Mouse (Mus musculus) liver, adult 2 months (tissue): ENCODE data around the gene Pla2g4b. TPM values are rescaled to one million over a fixed set of nuclear protein-coding genes. Genes with fewer than 3 reads are reported as not detected.

Experiments used
- DNase-seq: peaks from one replicate; pipeline ENCODE4 v3.0.0-alpha.2; 2011; ENCODE audit warnings: low read depth, low spot score; ENCODE audit errors: extremely low read depth
- H3K27ac ChIP-seq: fragments of 200-500 bp; replicated peaks from 2 replicates; pipeline ENCODE4 v1.5.1; 2012; ENCODE audit warnings: low read depth, mild to moderate bottlenecking, control low read depth, inconsistent platforms, low read length; ENCODE audit not compliant: insufficient read depth
- H3K27me3 ChIP-seq: fragments of 200-500 bp; 2 replicates; pipeline ENCODE4 v1.6.1; 2012; ENCODE audit warnings: mild to moderate bottlenecking, moderate library complexity, low read length, inconsistent platforms; ENCODE audit not compliant: control insufficient read depth, insufficient read depth
- H3K36me3 ChIP-seq: fragments of 200-500 bp; 2 replicates; pipeline ENCODE4 v1.6.1; 2012; ENCODE audit warnings: low read length, inconsistent platforms; ENCODE audit not compliant: control insufficient read depth, insufficient read depth
- H3K4me1 ChIP-seq: fragments of 200-500 bp; 2 replicates; pipeline ENCODE4 v1.6.1; 2011; ENCODE audit warnings: low read length; ENCODE audit not compliant: control insufficient read depth, insufficient read depth
- H3K4me3 ChIP-seq: fragments of 200-500 bp; 2 replicates; pipeline ENCODE4 v1.5.1; 2011; ENCODE audit warnings: low read depth, mild to moderate bottlenecking, control low read depth, low read length, moderate library complexity; ENCODE audit not compliant: insufficient read depth
- H3K79me2 ChIP-seq: fragments of 200-500 bp; 2 replicates; pipeline ENCODE4 v1.6.1; 2012; ENCODE audit warnings: inconsistent platforms, mild to moderate bottlenecking, low read length, moderate library complexity; ENCODE audit not compliant: control insufficient read depth, insufficient read depth
- H3K9ac ChIP-seq: fragments of 200-500 bp; 2 replicates; pipeline ENCODE4 v1.6.1; 2012; ENCODE audit warnings: low read depth, mild to moderate bottlenecking, control low read depth, inconsistent platforms, low read length
- CTCF ChIP-seq: fragments of 200-500 bp; IDR thresholded peaks from 2 replicates; pipeline ENCODE4 v1.5.1; 2011; ENCODE audit warnings: low read depth, low read length, control low read depth
- POLR2A ChIP-seq: fragments of 200-500 bp; IDR thresholded peaks from 2 replicates; pipeline ENCODE4 v1.6.1; 2011; ENCODE audit warnings: low read length, control low read depth; ENCODE audit not compliant: insufficient read depth; ENCODE audit errors: extremely low read depth
- WGBS: fragments of 180-500 bp; shearing (Covaris S2); methylation state at CpG from one replicate; pipeline ENCODE4 v1.1.7; 2018; 5-methylcytosine and 5-hydroxymethylcytosine counted together
- polyA plus RNA-seq: library from polyadenylated mRNA; depleted of rRNA; stranded (reverse); fragments of >200 nt; gene quantifications from 2 replicates; pipeline ENCODE4 v1.2.3, GENCODE M21; 2012
- total RNA-seq: library from RNA; depleted of rRNA; stranded (reverse); fragments of >200 nt; gene quantifications from 2 replicates; pipeline ENCODE4 v1.2.3, GENCODE M21; 2014

Pla2g4b gene
- total and polyA plus RNA-seq, 2 experiments: 0.37 to 2.0 TPM

DNA sequence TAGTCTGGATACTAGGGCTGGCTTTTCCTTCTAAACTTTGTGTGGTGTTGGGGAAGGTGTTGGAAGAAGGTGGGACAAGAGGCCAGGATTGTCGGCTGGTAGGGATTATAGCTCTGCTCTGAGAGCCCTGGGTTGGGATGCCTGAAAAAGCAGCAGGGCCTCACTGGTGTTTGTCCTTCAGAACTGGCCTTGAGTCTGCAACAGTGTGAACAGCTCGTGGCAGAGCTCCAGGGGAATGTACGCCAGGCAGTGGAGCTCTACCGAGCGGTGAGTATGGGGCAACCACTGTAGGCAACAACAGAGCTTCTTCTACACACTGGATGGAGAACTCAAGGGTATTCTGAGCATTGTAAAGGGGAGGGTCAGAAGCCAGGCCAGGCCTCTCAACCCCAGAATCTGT lies 8.9 kb upstream of the Pla2g4b start:
- DNase-seq: no peak
- TF ChIP-seq CTCF (no peak), POLR2A (no peak)

DNA sequence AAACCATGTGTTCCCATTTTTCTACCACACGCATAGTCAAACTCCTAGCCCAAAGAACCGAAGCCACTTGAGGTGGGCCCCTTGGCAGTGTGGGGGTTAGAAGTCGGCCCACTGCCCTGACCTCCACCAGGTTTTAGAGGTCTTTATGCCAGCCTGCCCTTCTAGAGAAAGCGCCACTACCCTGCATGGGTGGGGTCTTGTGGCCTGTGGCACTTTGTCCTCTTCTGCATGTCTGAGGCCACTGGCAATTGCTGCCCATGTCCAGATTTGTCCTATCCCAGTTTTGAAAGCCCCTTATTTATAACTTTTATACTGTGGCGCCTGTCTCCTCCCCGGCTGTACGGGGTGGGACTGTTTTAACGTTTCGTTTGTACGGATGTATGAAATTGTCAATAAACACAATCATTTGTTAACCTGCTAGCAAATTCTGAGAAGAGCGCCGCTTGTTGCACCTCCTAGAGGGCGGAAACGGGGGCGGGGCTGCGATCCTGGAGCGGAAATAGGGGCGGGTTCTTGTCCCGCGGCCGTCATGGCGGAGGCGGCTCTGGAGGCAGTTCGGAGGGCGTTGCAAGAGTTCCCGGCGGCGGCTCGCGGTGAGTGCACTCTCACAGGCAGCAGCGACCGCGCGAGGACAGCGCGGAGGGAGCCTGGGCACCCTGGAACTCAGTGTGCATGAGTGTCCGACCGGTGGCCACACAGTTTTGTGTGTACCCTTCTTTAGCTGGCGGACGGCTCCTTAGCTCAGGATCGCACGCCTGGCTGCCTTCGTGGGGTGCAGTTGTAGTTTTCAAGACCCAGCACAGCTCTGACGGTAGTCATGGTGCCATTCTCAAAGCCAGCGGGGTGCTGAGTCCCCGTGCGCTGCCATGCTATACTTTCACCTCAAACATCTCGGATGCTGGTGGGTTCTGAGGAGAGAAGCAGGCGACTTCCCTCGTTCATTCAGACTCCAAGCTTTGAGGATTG lies 6.0 kb upstream of the Pla2g4b start, which contains the start of the genes Jmjd7 and Gm28042:
Jmjd7 (plus strand) TSS at position 500 of the 966 bp plus-strand sequence.
Gm28042 (plus strand) TSS at position 510 of the 966 bp plus-strand sequence.
- Histone ChIP-seq H3K4me3 (peak within 1 kb of the TSS; percentile 73), H3K27ac (peak within 1 kb of the TSS; percentile 62), H3K36me3 (no peaks in the 10 kb centered on the region), H3K27me3 (no peaks in the 10 kb centered on the region), H3K79me2 (no peaks in the 10 kb centered on the region), H3K9ac (peak within 1 kb of the TSS; percentile 80), H3K4me1 (peaks cover 5% of the 10 kb centered on the region)
- DNase-seq: peak; percentile 75
- WGBS: 6% methylated on average over 50 of the region's 50 CpGs
- TF ChIP-seq CTCF (no peak), POLR2A (peak; percentile 88)

More for the DNA sequence above, 8.9 kb upstream of the Pla2g4b start:
- WGBS: 46% methylated on average over 5 of the region's 5 CpGs
- no peaks in the 10 kb centered on the region; the same call in 1 of the 2 replicates for H3K36me3 ChIP-seq
- no peaks in the 10 kb centered on the region for H3K79me2 ChIP-seq
- H3K4me3 ChIP-seq: no peak overlapping the region
- H3K9ac ChIP-seq: no peak overlapping the region
- no peaks in the 10 kb centered on the region for H3K27me3 ChIP-seq
- H3K4me1 ChIP-seq: peaks cover 5% of the 10 kb centered on the region
- H3K27ac ChIP-seq: no peak overlapping the region

DNA sequence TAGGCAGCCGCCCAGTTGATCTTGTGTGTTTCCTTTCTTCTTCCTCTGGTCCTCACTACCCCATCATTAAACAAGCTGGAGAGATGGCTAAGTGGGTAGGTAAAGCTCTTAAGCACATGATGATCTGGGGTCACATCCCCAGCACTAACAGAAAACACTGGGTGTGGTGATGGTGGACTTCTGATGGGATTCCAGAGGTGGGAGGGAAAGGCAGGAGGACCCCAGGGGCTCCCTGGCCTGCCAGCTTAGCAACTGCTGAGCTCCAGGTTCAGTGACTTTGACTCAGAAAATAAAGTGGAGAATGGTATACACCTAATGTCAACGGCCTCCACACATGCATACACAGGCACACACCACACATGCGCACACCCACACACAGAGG lies 5.3 kb upstream of the Pla2g4b start:
- no peak for TF ChIP-seq POLR2A
- TF ChIP-seq CTCF: no peak
- no peaks in the 10 kb centered on the region for H3K79me2 ChIP-seq
- 43% methylated on average over 3 of the region's 3 CpGs for WGBS
- peaks cover 5% of the 10 kb centered on the region for H3K4me1 ChIP-seq
- DNase-seq: no peak
- H3K27me3 ChIP-seq: no peaks in the 10 kb centered on the region
- peak overlapping the region; percentile 80 for H3K9ac ChIP-seq
- H3K4me3 ChIP-seq: peak overlapping the region; percentile 73
- H3K36me3 ChIP-seq: no peaks in the 10 kb centered on the region
- H3K27ac ChIP-seq: no peak overlapping the region

DNA sequence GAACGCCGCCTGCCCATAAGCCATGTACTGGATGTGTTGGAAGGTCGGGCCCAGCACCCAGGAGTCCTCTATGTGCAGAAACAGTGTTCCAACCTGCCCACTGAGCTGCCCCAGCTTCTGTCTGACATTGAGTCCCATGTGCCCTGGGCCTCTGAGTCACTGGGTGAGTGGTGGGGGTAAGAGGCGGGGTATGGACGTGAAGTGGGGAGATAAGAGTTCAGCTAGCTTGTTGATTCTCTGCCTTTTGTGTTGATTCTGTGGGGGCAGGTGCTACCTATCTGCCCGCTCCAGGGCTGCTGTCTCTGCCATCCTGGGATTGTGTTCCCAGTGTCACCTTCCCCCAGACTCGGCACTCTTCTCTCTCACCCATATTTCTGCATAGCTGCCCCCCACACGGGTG lies 2.8 kb upstream of the Pla2g4b start:
- Histone ChIP-seq H3K27ac (no peak overlapping the region), H3K79me2 (no peaks in the 10 kb centered on the region), H3K9ac (no peak overlapping the region), H3K4me1 (peaks cover 5% of the 10 kb centered on the region), H3K36me3 (no peaks in the 10 kb centered on the region), H3K4me3 (no peak overlapping the region), H3K27me3 (no peaks in the 10 kb centered on the region)
- TF ChIP-seq CTCF: no peak
- TF ChIP-seq POLR2A: no peak
- no peak for DNase-seq
- WGBS: 84% methylated on average over 8 of the region's 8 CpGs

DNA sequence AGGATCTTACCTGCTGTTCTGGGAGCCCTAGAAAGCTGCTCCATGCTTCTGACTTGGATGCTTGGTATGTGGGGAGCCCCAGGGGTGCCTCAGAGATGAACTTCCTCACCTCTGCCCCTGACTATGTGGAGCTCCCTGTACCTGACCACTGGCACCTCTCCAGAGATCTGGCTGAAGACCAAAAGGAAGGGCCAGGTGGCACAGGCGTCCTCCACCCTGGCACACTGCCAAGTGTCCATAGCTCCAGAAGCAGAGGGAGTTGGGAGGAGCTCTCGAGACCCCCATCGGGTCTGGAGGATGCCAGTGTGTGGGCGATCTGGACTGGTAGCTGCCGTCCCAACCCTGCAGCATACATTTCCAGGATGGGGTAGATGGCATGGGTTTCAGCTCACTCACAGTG lies 509 bp downstream of the Pla2g4b start:
- DNase-seq: no peak
- H3K4me3 ChIP-seq: no peak overlapping the region
- whole genome bisulfite sequencing: 76% methylated on average over 5 of the region's 5 CpGs
- H3K27ac ChIP-seq: no peak overlapping the region
- no peaks in the 10 kb centered on the region for H3K79me2 ChIP-seq
- no peak for TF ChIP-seq POLR2A
- no peak for TF ChIP-seq CTCF
- H3K36me3 ChIP-seq: no peaks in the 10 kb centered on the region
- H3K27me3 ChIP-seq: no peaks in the 10 kb centered on the region
- H3K9ac ChIP-seq: no peak overlapping the region
- no peaks in the 10 kb centered on the region for H3K4me1 ChIP-seq

DNA sequence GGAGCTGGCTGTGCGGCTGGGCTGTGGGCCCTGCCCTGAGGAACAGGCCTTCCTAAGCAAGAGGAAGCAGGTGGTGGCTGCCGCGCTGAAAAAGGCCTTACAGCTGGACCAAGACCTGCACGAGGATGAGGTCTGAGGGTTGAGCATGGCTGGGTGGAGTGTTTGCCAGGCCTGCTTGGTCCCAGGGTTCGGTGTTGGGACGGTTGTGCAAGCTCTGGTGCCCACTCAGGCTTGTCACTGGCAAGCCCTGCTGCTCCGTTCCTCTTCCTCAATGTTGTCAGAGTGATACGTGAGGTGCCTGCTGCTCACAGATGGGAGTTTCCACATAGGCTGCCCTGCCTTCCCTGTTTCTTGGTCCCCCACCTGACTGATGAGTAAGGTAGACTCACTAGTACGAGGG lies 4.5 kb downstream of the Pla2g4b start:
- no peaks in the 10 kb centered on the region for H3K79me2 ChIP-seq
- H3K4me1 ChIP-seq: no peaks in the 10 kb centered on the region
- TF ChIP-seq POLR2A: no peak
- no peak for TF ChIP-seq CTCF
- DNase-seq: no peak
- H3K27ac ChIP-seq: no peak overlapping the region
- H3K9ac ChIP-seq: no peak overlapping the region
- 92% methylated on average over 9 of the region's 9 CpGs for WGBS
- H3K36me3 ChIP-seq: no peaks in the 10 kb centered on the region
- no peak overlapping the region for H3K4me3 ChIP-seq
- no peaks in the 10 kb centered on the region for H3K27me3 ChIP-seq
